Mouse (Mus musculus) thymus, postnatal 25 days (tissue): ENCODE measurements around the gene Lpp.

Experiments
- DNase-seq: peaks from one replicate; pipeline ENCODE4 v3.0.0; 2022

Lpp gene

GRCm38 (mm10) chr16:24392651-24393555 is at the start of gene Lpp:
Gene Lpp (plus strand): TSS chr16:24393507.
- DNase-seq, result peak; percentile 68

- no peak for DNase-seq
These were observed 45.5 kb upstream of the Lpp start for GRCm38 (mm10) chr16:24347582-24348411.

- no peak for DNase-seq
These were observed 43.0 kb upstream of the Lpp start for GRCm38 (mm10) chr16:24350306-24350705.

- DNase-seq, result no peak
These were observed 42.6 kb upstream of the Lpp start for GRCm38 (mm10) chr16:24350751-24351150.

GRCm38 (mm10) chr16:24351811-24352210 is 41.5 kb upstream of the Lpp start:
- DNase-seq, result no peak

DNA sequence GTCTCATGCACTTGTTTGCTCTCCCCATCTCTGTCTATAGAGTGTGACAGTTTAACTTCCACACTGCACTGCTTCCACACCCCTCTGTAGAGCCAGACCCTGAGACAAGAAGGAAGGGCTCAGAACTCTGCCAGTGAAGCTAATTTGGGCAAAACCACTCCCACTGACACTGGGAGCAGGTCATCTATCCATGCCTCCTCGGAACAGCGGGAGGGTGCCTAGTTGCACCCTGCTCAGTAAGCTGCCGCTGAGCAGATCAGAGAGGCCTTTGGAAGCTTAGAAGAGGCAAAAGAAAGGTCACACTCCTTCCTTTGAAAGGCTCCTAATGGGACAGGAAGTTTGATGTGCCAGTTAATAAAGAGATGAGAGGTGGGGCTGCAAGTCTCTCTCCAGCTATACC is 39.5 kb upstream of the Lpp start:
- DNase-seq, result no peak

- DNase-seq, result no peak
These were observed 31.6 kb upstream of the Lpp start for GRCm38 (mm10) chr16:24361667-24362066.

- no peak for DNase-seq
These were observed 29.1 kb upstream of the Lpp start for GRCm38 (mm10) chr16:24364030-24364687.

- no peak for DNase-seq
These were observed 27.4 kb upstream of the Lpp start for GRCm38 (mm10) chr16:24365900-24366299.

DNA sequence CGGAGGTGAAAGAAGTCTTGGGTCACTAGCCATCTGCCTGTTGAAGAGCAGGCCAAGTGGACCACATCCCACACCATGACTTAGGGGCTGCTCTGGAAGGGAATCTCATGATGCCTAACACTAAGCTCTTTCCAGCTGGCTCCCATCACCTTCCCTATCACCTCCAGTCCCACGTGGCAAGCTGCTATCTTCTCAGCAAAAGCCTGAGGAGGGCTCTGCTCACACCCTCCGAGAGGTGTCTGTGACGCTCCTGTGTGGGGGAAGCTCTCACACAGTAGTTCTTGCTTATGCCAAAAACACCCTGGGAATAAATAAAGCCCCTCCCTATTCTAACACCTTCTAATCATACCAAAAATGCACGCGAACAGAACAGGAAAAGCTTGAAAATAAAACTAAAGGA is 26.2 kb upstream of the Lpp start:
- no peak for DNase-seq

- no peak for DNase-seq
These were observed 25.8 kb upstream of the Lpp start for GRCm38 (mm10) chr16:24367506-24367905.

- no peak for DNase-seq
These were observed 16.8 kb upstream of the Lpp start for GRCm38 (mm10) chr16:24376478-24376877.

GRCm38 (mm10) chr16:24390596-24390995 is 2.7 kb upstream of the Lpp start:
- no peak for DNase-seq

DNA sequence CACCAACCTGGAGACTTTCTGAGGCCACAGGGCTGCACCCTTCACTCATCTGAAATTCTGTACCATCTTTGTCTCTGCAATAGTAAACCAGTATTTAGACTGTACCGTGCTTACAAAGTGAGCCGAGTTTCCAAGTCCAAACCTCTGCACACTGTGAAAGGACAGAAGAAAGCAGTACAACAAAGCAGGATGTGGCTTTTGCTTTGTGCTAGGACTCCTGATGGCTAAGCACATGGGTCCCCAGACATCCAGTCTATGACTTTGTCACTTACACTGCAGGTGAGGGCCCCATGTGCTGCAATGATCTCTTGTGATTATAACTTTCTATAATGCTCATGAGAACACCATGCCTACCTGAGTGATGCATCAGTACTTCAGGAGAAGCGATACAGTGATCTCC is 2.2 kb upstream of the Lpp start:
- peak; percentile 12 for DNase-seq

DNA sequence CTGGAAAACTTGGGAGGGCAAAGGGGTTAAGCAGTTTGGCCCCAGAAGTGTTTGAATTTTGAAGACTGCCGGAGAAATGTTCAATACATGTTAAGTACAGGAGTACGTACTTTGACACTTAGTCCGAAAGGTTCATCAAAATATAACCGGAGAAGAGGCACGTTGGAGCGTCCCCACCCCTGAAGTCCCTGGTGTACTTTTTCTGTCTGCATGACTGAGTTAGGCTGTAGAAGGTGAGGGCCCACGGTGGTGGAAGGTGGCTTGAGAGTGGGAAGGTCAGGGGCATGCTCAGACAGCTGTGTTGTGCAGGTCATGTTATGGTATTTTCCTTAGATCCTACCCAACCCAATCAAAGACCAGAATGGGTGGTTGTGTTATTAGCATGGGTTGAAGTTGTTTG is 1.4 kb upstream of the Lpp start:
- no peak for DNase-seq

GRCm38 (mm10) chr16:24393556-24394210 is 376 bp downstream of the Lpp start:
- peak; percentile 79 for DNase-seq

- peak; percentile 15 for DNase-seq
These were observed 1.1 kb downstream of the Lpp start for GRCm38 (mm10) chr16:24394211-24394991.

DNA sequence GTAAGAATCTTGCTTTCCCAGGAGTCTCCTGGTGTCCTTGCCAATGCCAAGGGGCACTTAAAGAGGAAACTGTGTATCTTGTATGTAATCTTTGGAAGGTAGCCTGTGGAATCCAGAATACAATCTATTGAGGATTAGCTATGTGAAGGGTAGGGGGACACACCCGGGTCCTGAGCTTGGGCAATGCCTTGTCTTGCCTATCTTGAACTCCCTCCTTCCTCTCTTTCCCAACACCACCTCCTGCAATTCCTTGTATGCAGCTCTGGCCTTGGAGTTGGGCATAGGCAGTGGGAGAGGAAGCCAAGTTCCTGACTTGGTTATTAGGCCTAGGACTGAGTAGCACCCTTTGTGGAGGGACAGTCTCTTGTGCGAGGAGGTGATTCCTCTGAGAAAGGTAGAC is 1.8 kb downstream of the Lpp start:
- DNase-seq, result no peak

GRCm38 (mm10) chr16:24396504-24396903 is 3.2 kb downstream of the Lpp start:
- no peak for DNase-seq

GRCm38 (mm10) chr16:24398476-24398875 is 5.2 kb downstream of the Lpp start:
- no peak for DNase-seq

DNA sequence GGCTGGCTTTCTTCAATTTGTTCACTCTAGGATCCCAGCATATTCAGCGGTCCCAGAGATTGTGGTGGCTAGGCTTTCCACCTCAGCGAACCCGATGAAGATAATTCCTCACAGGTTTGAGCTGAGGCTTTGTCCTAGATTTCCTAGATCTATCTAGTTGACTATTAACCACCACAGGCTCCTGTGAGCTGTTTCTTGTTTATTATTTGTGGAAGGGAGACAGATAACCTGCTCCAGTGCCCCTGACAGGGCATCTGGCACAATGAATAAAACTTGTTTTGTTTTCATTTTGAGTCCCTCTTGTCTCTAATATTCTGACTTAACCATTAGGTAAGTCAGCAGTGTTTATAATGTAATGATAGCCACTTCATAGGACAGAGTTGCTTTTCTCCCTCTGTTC is 5.6 kb downstream of the Lpp start:
- DNase-seq, result no peak

GRCm38 (mm10) chr16:24399524-24399923 is 6.2 kb downstream of the Lpp start:
- DNase-seq, result no peak
